Mouse (Mus musculus): Measurements from ENCODE around the gene Dgkd. TPM values are rescaled to one million over a fixed set of nuclear protein-coding genes. Genes with fewer than 3 reads are reported as not detected.
A peak's percentile ranks its signal among the peaks of the same experiment; 100 is the strongest.

Gene Dgkd
- total RNA-seq, 2 experiments from 2014 or later = 56.9 to 62.1 TPM

DNA sequence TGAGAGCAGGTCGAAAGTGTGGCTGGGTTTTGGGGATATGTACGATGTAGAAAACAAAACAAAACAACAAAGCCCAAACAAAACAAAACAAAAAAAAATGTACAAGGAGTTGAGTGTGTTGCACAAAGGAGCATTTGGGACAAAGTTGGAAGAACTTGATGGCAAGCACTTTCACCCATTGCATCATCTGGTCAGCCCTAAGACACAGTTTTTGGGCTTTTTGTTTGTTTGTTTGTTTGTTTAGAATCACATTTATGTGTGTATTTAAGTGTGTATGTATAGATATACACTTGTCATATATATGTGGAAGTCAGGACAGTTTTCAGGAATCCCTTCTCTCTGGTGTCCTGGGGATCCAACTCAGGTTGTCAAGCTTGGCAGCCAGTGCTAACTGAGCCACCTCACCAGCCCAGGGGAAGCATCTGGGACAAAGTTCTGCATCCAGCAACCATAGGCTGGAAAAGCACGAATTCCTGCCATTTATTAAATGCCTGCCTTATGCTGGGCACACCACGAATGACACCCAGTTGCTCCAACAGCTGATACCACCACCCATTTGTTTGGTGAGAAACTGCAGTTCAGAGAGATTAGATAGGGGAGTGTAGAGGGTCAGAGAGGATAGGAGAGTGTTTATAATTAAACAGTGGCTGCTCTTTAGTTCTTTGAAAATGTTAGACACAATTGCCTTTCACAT is 5.5 kb upstream of the Dgkd start:
- DNase-seq = no peak
- intact Hi-C loops (cut with DNase I) = no loop called here

DNA sequence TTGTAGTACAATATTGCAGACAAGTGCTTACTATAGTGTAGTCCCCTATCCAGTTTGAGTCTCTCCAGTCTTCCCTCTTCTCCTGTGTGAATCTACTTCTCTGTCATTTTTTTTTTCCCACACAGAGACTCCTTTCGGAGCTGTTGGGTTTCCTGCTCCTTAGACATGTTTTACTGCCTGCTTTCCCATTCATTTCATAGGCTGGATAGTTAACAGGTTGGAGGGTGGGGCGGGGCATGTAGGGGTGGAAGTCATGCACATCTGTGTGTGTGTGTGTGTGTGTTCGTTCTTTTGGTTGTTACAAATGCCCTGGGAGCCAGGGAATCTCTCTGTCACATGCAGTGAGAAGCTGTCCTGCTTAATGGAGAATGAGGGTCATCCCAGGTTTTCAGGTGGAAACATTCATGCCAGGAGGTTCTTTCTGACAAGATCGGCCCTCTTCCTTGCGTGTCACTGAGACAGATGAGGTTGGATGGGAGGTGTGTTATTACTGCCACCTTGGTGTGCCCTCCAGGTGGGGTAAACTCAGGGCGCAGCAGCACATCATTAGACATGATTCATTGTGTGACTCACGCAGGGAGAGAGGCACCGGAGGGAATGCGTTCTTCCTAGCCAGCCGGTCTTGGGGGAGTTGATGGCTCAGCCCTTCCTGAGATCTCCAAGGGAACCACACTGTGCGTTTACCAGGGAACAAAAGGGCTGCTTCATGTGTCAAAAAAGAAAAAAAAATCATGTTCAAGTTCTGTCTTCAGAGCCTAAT is 4.7 kb upstream of the Dgkd start:
- intact Hi-C loops (cut with DNase I) = no loop called here
- no peak for DNase-seq

DNA sequence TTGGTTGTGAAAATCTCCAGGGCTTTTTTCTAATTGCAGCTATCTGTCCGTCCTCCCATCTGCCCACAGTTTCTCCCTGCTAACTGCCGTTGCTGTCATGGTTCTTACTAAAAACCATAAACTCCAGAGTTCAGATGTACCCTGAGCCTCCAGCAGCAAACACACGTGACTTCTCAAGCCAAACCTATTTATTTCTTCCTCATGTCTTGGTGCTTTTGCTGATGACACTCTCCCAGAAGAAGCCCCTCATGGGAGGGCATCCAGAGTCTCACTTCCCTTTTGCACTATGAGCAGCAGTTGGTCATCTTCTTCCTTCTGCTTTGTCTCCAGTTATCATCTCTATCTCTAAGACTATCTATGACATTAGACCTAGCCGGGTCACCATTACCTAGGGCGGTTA is 3.8 kb upstream of the Dgkd start:
- intact Hi-C loops (cut with DNase I) = no loop called here

DNA sequence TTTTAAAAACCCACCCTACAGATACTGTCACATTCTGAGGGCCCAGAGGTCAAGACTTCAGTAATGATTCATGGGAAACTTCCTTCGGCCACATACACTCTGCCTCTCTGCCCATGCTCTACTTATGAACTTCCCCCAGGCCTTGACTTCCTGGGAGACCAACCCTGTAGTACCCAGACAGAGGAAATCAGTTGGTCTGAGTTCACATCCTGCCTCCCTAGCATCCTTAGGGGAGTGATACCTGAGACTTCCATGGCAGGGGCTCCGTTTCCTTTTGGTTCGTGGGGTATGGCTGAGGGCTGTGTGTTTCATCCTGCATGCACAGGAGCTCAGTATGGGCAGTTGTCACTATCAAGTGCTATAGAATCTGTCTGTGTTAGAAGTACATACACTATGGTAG is 1.7 kb upstream of the Dgkd start:
- intact Hi-C loops (cut with DNase I) = no loop called here
- DNase-seq = no peak

More for the DNA sequence above, 3.8 kb upstream of the Dgkd start:
- no peak for DNase-seq

DNA sequence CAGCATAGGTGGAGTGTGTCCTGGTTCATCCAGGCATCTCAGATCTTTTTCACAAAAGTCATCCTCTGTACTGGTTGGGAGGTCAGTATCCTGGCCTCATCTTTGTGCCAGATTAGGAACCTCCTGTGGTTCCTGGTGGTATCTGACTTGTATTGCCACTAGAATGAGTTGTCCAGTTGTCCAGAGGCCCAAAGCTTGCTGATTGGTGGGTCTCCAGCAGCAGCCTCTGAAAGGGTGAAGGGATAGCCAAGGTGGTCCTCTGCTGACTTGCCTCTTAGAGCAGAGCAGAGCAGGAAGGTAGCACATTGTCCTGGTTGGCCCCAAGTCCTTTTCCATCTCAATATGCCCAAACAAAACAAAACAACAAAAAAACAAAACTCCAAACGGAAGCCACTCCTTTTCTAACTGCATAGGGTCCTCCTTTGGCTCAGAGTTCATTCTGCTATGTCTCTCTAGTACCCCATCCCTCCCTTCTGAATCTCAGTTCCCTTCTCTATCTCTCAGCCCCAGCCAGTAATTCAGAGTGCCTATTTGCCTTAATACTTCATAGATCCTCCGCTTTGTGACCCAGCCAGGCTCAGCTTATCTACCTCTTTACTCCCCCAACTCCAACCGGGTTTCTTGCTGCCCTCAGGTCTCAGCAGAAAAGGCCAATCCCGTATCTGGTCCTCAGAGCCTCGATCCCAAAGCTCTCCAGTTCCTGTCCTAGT is 851 bp upstream of the Dgkd start:
- intact Hi-C loops (cut with DNase I) = loop anchor here (2.0 kb wide), 1 partner anchor 49 kb away; no protein-coding TSS in a partner anchor

DNA sequence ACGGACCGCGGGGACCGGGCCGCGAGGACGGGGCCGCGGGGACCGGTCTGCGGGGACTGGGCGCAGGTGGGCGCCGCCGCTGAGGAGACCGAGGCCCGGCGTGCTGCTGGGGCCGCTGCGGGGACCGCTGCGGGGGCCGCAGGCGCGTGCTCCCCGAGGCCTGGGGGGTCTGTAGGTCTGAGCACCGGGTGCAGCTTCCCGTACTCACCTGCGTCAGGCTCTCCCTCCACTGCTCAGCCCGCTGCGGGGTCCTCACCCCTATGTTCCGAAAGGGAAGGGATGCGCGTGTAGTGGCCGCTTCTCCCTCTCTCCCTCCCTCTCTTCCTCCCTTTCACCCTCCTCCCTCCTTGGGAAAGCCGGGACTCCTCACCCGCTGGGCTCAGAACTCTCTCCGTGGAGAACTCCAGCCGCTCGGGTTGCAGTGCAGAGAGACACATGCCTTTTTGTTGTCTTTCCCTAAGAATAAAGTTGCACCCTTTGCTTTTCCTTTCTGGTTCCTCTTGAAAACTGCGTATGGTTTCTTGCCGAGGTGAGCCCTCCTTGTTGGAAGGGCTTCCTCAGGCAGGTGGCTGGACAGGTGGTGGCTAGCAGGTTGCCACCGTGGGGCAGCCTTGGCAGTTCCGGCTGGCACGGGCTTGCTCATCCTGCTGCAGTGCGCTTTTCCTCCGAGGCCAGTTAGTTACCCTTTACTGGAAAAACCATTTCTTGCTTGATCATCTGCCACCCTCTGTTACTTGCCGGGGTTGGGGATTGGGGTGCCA is 694 bp downstream of the Dgkd start:
- peak; percentile 38 to 49 for DNase-seq
- intact Hi-C loops (cut with DNase I) = loop anchor here (1.0 to 2.0 kb wide), 3 partner anchors 47 to 69 kb away; no protein-coding TSS in a partner anchor

More for the DNA sequence above, 851 bp upstream of the Dgkd start:
- no peak for DNase-seq

DNA sequence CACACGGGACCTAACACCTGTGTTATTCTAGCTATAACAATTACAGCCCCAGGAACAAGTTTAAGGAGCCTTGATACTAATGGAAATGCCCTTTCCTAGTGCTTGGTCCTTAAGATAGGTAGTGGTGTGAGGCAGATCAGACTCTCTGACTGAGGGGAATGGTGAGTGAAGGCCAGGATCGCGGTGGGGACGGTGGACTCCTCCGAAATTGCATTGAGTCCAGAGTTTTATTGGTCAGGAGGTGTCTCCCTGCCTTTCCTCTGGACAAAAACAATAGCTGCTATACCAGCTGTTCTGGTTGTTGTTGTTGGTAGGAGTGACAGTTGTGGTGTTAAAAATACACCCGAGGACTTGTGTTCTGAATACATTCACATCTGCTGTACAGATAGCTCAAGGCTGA is 1.3 kb downstream of the Dgkd start:
- no peak for DNase-seq
- intact Hi-C loops (cut with DNase I) = no loop called here

DNA sequence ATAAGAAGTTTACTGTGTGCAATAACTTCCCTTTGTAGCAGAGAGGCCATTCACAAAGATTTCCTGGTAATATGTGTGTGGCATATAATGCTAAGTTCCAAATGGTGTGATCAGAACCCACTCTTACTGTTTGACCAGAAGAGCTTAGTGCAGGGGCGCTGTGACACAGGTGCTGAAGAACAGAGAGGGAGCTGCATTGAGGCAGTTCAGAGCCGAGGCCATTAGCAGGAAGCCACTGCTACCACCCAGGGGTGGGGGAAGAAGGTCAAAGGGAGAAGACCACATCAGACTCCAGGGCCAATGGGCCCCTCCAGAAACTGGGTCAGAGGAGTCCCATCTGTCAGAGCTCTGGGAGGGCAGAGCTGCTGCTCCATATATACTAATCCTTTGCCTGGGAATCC is 1.8 kb downstream of the Dgkd start:
- peak in 1 of 2 experiments; percentile 24 for DNase-seq
- intact Hi-C loops (cut with DNase I) = loop anchor here (1.0 kb wide), 1 partner anchor 24 kb away; no protein-coding TSS in a partner anchor

DNA sequence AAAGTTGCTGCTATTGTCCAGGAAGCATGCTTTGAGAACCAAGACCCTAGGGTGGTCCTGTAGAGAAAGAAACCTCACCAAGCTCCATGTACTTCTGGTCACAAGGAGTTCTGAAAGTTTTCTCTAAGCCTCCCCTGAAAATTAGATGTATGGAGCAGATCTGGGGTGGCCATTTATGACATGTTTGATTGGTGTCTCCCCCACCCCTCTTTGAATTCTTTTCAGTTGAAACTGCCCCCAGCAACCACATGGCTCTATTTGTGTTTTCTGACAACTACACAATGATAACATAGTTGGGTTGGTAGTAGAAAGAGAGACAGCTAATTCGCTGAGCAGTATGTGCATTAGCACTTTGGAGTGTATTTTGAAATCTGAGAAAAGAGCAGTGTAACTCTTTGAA is 2.4 kb downstream of the Dgkd start:
- intact Hi-C loops (cut with DNase I) = loop anchor here (1.0 kb wide), 1 partner anchor 24 kb away; no protein-coding TSS in a partner anchor

DNA sequence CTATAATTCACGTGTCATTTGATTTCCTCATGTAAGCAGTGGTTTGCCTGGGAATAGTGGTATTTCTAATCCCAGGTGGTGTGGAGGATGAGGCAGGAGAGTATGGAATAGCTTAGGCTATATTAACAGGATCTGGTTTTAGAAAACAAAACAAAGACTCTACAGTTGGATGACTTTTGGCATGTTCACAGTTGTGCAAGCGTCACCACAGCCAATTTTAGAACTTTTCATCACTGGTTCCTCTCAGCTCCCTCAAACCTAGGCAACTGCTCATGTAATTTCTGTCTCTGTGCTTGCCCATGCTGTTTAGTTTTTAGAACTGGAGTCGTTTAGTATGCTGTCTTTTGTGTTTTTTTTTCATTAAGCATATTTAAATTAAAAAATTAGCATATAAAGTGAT is 3.7 kb downstream of the Dgkd start:
- intact Hi-C loops (cut with DNase I) = no loop called here
- no peak for DNase-seq

More for the DNA sequence above, 2.4 kb downstream of the Dgkd start:
- DNase-seq = no peak

DNA sequence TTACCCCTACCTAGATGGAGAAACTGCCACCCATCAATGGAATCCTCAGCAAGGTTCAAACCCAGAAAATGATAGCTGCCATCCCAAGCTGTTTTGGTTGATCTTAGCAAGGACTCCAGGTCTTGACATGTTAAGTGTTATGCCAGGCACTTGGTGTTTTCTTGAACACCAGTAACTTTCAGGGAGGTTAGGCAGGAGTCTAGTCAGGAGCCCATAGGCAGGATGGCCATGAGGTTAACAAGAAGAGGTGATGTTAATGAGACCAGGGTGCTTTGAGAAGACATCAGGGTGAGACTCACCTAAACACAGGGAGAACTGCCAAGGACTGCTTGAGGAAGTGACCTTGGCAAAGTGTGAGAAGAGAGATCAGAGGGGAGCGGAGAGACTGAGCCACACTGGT is 4.9 kb downstream of the Dgkd start:
- intact Hi-C loops (cut with DNase I) = no loop called here
- DNase-seq = no peak

DNA sequence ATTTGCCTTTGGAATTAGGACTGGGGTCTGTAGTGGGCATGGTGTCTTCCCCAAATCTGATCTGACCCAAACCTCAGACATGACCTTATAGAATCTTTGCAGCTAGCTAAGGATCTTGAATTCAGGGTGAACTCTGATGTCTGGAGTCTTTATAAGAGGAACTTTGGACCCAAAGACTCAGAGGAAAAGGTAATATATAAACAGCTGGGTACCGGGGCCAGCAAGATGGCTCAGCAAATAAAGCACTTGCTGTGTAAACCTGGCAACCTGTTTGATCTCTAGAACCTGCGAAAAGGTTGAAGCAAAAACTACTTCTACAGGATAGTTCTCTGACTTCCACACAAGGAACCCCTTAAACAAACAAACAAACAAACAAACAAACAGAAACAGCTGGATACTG is 5.4 kb downstream of the Dgkd start:
- DNase-seq = no peak
- intact Hi-C loops (cut with DNase I) = no loop called here

DNA sequence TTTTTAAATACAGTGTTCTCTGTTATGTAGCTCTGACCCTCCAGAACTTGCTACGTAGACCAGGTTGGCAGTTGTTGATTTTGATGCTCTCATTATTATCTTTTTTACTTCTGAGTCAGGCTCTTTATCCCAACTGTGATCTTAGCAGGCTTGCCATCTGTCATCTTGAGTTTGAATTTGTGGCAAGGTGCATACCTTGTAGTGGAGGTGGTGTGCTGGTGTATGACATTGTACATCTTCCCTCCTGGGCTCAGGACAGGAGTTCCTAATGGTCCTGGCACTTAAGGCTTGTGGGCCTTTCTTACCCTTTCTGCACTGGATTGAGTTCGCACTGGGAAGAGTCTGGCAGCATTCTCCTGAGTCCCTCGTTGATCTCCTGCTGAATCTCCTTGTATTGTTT is 10.5 kb downstream of the Dgkd start:
- intact Hi-C loops (cut with DNase I) = no loop called here
- DNase-seq = no peak

DNA sequence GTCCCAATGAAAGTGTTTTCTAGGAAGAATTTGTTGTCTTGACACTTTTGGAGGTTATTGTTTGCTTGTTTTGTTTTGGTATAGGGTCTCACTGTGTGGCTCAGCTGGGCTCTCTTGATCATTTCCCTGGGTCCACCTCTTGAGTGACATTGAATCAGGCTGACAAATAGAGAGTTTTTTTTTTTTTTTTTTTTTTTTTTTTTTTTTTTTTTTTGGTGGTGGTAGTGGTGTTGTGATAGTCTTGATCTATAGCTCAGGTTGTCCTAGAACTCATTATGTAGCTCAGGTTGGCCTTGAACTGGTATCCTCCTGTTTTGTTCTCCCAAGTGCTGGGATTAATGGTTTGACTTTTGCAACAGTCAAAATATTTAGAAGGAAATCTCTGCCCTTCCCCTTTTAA is 11.8 kb downstream of the Dgkd start:
- intact Hi-C loops (cut with DNase I) = no loop called here

DNA sequence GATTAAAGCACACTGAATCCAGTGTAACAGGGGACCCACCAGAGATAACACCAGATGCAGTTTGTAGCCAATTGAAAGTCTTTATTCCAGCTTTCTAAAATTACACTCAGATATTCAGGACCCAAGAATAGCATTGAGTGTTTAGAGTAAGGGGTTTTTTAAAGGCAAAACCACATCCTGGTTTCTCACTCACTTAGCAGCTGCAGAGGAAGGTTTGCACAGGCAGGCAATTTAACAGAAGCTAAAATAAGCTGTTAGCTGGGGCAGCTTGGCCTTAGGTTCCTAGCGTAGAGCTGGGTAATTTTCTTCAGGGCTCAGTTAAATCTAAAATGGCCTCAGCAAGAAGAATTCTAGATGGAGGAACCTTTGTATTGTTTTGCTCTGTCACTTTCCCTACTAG is 13.6 kb downstream of the Dgkd start:
- intact Hi-C loops (cut with DNase I) = no loop called here
- DNase-seq = no peak

More for the DNA sequence above, 11.8 kb downstream of the Dgkd start:
- no peak for DNase-seq

DNA sequence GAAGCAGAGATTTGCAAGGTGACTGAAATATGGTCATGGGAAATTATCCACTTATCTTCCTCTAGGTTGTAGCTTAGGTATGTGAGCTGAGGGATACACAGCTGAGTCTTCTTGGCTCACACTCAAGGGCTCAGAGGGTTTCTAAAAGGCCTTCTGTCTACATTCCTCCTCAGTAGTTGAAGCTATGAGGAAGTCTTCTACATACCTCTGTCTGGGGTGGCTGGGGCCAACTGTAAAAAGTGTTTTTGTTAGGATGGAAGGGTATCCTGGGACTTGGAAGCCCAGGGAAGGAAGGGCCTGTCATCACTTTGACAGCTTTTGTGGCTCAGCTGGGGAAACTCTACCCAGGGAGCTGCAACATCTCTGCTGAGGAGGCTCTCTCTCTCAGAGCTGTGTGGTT is 18.5 kb downstream of the Dgkd start:
- intact Hi-C loops (cut with DNase I) = no loop called here
- DNase-seq = peak in 1 of 2 experiments; percentile 55

DNA sequence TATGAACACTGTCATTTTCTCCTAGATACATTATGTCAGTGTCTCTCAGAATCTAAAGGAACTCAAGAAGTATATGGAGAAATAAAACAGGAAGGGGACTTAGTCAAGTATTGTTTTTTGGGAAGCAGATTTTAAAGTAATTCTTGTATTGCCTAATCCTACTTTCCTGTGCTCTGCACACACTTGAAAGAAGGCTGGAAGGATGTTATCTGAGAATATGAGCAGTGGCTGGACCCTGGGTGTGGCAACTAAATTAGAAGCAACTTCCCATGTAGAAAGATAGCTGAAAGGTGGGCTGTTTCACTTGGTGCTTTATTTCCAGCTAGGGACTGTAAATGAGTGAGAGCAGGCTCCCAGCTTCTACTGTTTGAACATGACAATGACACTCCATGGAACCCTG is 20.0 kb downstream of the Dgkd start:
- intact Hi-C loops (cut with DNase I) = no loop called here
- DNase-seq = no peak

DNA sequence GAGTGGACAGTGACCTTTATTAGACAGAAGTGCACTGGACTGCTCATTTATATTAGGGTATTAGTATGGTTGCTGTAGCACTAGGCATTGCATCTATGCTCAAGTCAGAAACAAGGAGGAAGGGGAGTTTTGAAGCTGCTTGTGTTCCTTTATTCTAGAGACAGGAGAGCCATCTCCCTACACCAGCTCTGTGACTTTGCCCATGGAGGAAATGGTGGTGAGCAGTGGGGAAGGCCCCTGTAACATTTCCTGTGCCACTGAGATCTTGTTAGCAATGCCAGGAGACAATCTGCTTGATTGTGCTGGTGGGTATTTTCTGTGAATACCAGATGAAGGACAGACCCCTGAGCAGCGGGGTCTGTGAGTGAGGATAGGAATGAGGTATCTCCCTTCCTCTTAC is 23.0 kb downstream of the Dgkd start:
- DNase-seq = no peak
- intact Hi-C loops (cut with DNase I) = no loop called here

DNA sequence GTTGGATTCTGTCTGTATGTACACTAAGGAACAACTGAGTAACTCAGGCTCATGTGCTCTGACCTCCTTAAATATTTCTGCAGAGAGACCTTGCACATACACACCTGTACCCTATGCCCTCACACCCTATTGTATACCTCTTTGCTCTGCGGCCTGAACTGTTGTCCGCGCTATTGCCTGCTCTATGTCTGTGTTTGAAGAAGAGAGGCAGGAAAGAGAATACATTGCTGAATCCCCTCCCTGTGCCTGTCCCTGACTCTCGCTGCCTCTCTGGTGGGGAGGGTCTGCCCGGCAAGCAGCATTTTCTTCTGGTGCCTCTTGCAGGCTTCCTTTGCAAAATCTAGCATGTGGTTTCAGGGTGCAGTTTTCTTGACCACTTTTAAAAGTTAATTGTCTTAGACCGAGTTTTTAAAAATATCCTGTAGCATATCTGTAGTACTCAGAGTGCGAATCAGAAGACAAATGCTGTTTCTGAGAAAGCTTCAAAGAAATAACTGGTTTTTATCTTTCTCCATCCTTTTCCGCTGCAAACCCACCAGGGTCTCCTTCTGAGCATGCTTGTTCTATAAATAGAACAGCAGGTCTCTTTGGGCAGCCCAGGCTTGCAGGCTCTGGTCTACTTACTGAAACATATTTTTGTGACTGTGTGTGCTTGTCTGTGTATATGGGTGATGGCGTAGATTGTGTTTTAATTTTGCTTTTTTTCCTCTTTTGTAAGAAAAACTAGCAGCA is 24.6 kb downstream of the Dgkd start:
- no peak for DNase-seq
- intact Hi-C loops (cut with DNase I) = no loop called here

DNA sequence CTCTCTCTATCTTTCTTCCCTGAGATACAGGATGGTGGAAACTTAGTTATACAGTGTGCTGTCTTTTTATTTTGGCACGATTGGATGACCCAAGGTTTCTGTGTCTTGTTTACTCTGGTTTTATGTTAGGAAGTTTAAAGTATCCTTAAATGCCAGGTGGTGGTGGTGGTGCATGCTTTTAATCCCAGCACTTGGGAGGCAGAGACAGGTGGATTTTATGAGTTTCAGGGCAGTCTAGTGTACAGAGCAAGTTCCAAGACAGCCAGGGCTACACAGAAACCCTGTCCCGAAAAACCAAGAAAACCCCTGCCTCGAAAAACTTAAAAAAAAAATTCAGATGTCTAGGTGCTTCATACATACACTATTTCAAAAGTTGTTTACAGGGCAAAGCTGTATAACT is 25.9 kb downstream of the Dgkd start:
- intact Hi-C loops (cut with DNase I) = loop anchor here (1.0 kb wide), 1 partner anchor 24 kb away; no protein-coding TSS in a partner anchor
- no peak for DNase-seq

Measured in heart, postnatal 10 days (tissue).